Mouse (Mus musculus) hindbrain, embryonic 12.5 days (tissue): ENCODE measurements around the gene Keap1. TPM values are rescaled to one million over a fixed set of nuclear protein-coding genes. Genes with fewer than 3 reads are reported as not detected.
A peak's percentile ranks its signal among the peaks of the same experiment; 100 is the strongest.

Experiments used
- ATAC-seq: fragments of 200-750 bp; cut with Nextera tagmentation; 2 replicates; pipeline ENCODE4 v1.8.0; 2017; ENCODE audit warnings: moderate TSS enrichment; ENCODE audit not compliant: low FRiP score
- H3K27ac ChIP-seq: fragments of 300-500 bp; sonication (generic); 2 replicates; pipeline ENCODE4 v1.5.1; 2016; ENCODE audit warnings: mild to moderate bottlenecking
- H3K27me3 ChIP-seq: fragments of 300-500 bp; sonication (generic); 2 replicates; pipeline ENCODE4 v1.6.1; 2016; ENCODE audit warnings: mild to moderate bottlenecking
- H3K36me3 ChIP-seq: fragments of 300-500 bp; sonication (generic); 2 replicates; pipeline ENCODE4 v1.6.1; 2016; ENCODE audit warnings: mild to moderate bottlenecking
- H3K4me1 ChIP-seq: fragments of 300-500 bp; sonication (generic); 2 replicates; pipeline ENCODE4 v1.6.1; 2016
- H3K4me2 ChIP-seq: fragments of 300-500 bp; sonication (generic); replicated peaks from 2 replicates; pipeline ENCODE4 v1.6.1; 2016; ENCODE audit warnings: mild to moderate bottlenecking
- H3K4me3 ChIP-seq: fragments of 300-500 bp; sonication (generic); 2 replicates; pipeline ENCODE4 v1.5.1; 2016; ENCODE audit warnings: mild to moderate bottlenecking
- H3K9ac ChIP-seq: fragments of 300-500 bp; sonication (generic); 2 replicates; pipeline ENCODE4 v1.6.1; 2016; ENCODE audit warnings: mild to moderate bottlenecking, moderate library complexity
- H3K9me3 ChIP-seq: fragments of 300-500 bp; sonication (generic); replicated peaks from 2 replicates; pipeline ENCODE4 v1.6.1; 2016; ENCODE audit warnings: mild to moderate bottlenecking
- WGBS: fragments of 180-500 bp; shearing (Covaris S2); methylation state at CpG from one replicate; pipeline ENCODE4 v1.1.7; 2016; 5-methylcytosine and 5-hydroxymethylcytosine counted together
- polyA plus RNA-seq: library from polyadenylated mRNA; unstranded; fragments of >200 nt; fragmentation: Nextera tagmentation; extraction: Ambion mirVana; gene quantifications from 2 replicates; pipeline ENCODE4 v1.2.1, GENCODE M21; 2016

Gene Keap1
- polyA plus RNA-seq, 1 experiment from 2014 or later = 54.8 TPM

DNA sequence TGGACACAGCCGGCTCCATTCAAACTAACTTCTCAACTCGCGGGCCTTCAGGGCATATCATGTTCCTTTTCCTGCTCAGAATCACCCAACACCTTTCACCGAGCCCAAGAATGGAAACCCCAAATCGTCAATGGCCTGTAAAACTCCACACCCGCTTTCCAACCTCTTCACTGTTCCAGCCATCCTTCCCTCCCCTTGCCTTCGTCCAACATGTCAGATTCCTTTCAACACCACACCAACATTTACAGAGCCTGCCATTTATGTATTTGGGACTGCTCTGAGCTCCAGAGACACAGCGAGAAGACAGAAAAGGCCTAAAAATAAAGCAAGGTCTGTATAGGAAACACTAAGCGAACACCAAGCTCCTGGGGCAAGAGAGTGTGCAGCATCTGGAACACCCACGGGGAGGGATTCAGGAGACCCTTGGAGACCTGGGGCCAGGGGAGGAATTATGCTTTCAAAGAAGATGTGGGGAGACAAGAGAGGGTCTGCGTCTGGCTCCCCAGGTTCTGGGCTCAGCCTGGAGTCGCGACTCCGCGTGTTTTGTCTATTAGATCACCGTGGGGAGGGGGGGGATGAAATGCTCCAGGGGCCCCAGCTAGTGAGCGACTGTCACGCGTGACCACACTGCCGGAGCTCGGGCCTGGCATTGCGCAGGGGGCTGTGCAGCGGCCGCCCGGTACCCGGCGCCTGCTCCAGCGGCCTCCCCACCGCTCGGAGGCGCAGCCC lies 993 bp downstream of the Keap1 start:
- Histone ChIP-seq H3K4me1 (peaks cover 23% of the 10 kb centered on the region), H3K9ac (peak overlapping the region; percentile 98), H3K4me3 (peak overlapping the region; percentile 92), H3K27ac (peak overlapping the region; percentile 93), H3K9me3 (no peaks in the 10 kb centered on the region), H3K36me3 (peaks cover 23% of the 10 kb centered on the region), H3K27me3 (peaks cover 20% of the 10 kb centered on the region), H3K4me2 (peak overlapping the region; percentile 63)
- ATAC-seq = no peak; the same call in none of the 2 replicates
- 3% methylated on average over 31 of the region's 31 CpGs for WGBS

GRCm38 (mm10) chr9:21237368-21238003 lies 1.7 kb downstream of the Keap1 start:
- H3K27me3 ChIP-seq = peaks cover 13% of the 10 kb centered on the region
- ATAC-seq = peak; percentile 30; the same call in 1 of the 2 replicates
- H3K4me3 ChIP-seq = peak overlapping the region; percentile 92
- peaks cover 30% of the 10 kb centered on the region for H3K36me3 ChIP-seq
- H3K4me1 ChIP-seq = peaks cover 23% of the 10 kb centered on the region
- no peaks in the 10 kb centered on the region for H3K9me3 ChIP-seq
- WGBS = 16% methylated on average over 19 of the region's 19 CpGs
- peak overlapping the region; percentile 98 for H3K9ac ChIP-seq
- H3K27ac ChIP-seq = peak overlapping the region; percentile 93
- peak overlapping the region; percentile 63 for H3K4me2 ChIP-seq

- H3K9ac ChIP-seq = peak overlapping the region; percentile 98; the same call in 1 of the 2 replicates
- H3K9me3 ChIP-seq = no peaks in the 10 kb centered on the region
- peak overlapping the region; percentile 92; the same call in 1 of the 2 replicates for H3K4me3 ChIP-seq
- H3K27me3 ChIP-seq = peaks cover 8% of the 10 kb centered on the region
- peak overlapping the region; percentile 93 for H3K27ac ChIP-seq
- H3K36me3 ChIP-seq = peaks cover 32% of the 10 kb centered on the region
- no peak for ATAC-seq
- 81% methylated on average over 25 of the region's 25 CpGs for WGBS
- peaks cover 23% of the 10 kb centered on the region for H3K4me1 ChIP-seq
- peak overlapping the region; percentile 63 for H3K4me2 ChIP-seq
Measured at GRCm38 (mm10) chr9:21236991-21237367, 2.2 kb downstream of the Keap1 start.

- no peak overlapping the region for H3K4me3 ChIP-seq
- 87% methylated on average over 4 of the region's 4 CpGs for WGBS
- no peaks in the 10 kb centered on the region for H3K27me3 ChIP-seq
- no peak for ATAC-seq
- H3K9me3 ChIP-seq = no peaks in the 10 kb centered on the region
- peaks cover 23% of the 10 kb centered on the region for H3K4me1 ChIP-seq
- H3K9ac ChIP-seq = no peak overlapping the region
- no peak overlapping the region for H3K27ac ChIP-seq
- peaks cover 46% of the 10 kb centered on the region for H3K36me3 ChIP-seq
- no peak overlapping the region for H3K4me2 ChIP-seq
Measured at GRCm38 (mm10) chr9:21235341-21235740, 3.8 kb downstream of the Keap1 start.

GRCm38 (mm10) chr9:21233805-21234204 lies 5.4 kb downstream of the Keap1 start:
- Histone ChIP-seq H3K9ac (no peak overlapping the region), H3K27ac (no peak overlapping the region), H3K9me3 (no peaks in the 10 kb centered on the region), H3K4me2 (no peak overlapping the region), H3K4me3 (no peak overlapping the region), H3K4me1 (peaks cover 17% of the 10 kb centered on the region), H3K36me3 (peaks cover 61% of the 10 kb centered on the region), H3K27me3 (no peaks in the 10 kb centered on the region)
- ATAC-seq = no peak
- WGBS = 70% methylated on average over 28 of the region's 28 CpGs

DNA sequence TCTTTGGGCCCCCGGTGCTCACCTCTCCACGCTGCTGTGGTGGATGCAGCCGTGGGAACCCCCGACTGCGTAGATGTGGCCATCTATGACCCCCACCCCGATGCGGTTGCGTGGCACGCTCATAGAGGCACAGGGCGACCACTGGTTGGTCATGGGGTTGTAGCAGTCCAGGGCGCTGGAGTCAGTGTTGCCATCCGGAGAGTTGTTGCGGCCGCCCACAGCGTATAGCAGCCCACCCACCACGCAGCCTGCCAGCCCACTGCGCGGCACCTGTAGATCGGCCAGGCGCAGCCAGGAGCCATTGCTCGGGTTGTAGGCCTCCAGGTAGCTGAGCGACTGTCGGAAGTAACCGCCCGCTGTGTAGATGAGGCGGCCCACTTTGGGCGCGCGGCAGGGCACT lies 5.8 kb downstream of the Keap1 start:
- H3K27ac ChIP-seq = no peak overlapping the region
- H3K4me3 ChIP-seq = no peak overlapping the region
- no peak overlapping the region for H3K9ac ChIP-seq
- ATAC-seq = no peak
- no peaks in the 10 kb centered on the region for H3K9me3 ChIP-seq
- peaks cover 17% of the 10 kb centered on the region for H3K4me1 ChIP-seq
- 87% methylated on average over 29 of the region's 29 CpGs for WGBS
- peaks cover 62% of the 10 kb centered on the region for H3K36me3 ChIP-seq
- no peak overlapping the region for H3K4me2 ChIP-seq
- H3K27me3 ChIP-seq = no peaks in the 10 kb centered on the region

GRCm38 (mm10) chr9:21232867-21233266 lies 6.3 kb downstream of the Keap1 start:
- Histone ChIP-seq H3K36me3 (peaks cover 62% of the 10 kb centered on the region), H3K4me1 (peaks cover 16% of the 10 kb centered on the region), H3K27me3 (no peaks in the 10 kb centered on the region), H3K9ac (no peak overlapping the region), H3K27ac (no peak overlapping the region), H3K4me2 (no peak overlapping the region), H3K9me3 (no peaks in the 10 kb centered on the region), H3K4me3 (no peak overlapping the region)
- 88% methylated on average over 5 of the region's 5 CpGs for WGBS
- no peak for ATAC-seq

DNA sequence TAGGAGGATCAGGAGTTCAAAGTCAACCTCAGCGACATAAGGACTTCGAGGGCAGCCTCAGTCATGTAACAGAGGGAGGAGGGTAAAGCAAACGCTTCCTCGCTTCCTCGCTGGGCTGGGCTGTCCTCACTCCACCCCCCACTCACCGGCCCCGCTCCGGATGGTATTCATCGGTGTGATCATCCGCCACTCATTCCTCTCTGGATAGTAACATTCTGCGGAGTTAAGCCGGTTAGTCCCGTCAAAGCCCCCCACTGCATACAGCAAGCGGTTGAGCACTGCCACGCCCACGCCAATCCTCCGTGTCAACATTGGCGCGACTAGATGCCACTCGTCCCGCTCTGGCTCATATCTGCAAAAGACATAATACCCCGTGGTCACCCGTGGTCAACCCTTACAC lies 7.6 kb downstream of the Keap1 start:
- no peak overlapping the region for H3K4me3 ChIP-seq
- ATAC-seq = no peak
- WGBS = 50% methylated on average over 23 of the region's 23 CpGs
- H3K4me2 ChIP-seq = no peak overlapping the region
- no peak overlapping the region for H3K9ac ChIP-seq
- no peak overlapping the region for H3K27ac ChIP-seq
- H3K9me3 ChIP-seq = no peaks in the 10 kb centered on the region
- peaks cover 62% of the 10 kb centered on the region for H3K36me3 ChIP-seq
- H3K27me3 ChIP-seq = peaks cover 4% of the 10 kb centered on the region; the same call in 1 of the 2 replicates
- peaks cover 8% of the 10 kb centered on the region for H3K4me1 ChIP-seq

GRCm38 (mm10) chr9:21227342-21227741 lies 11.8 kb downstream of the Keap1 start:
- H3K9me3 ChIP-seq = no peaks in the 10 kb centered on the region; the same call in 1 of the 2 replicates
- peaks cover 31% of the 10 kb centered on the region for H3K36me3 ChIP-seq
- no peak overlapping the region; the same call in 1 of the 2 replicates for H3K9ac ChIP-seq
- WGBS = 13% methylated on average over 16 of the region's 16 CpGs
- no peak overlapping the region for H3K27ac ChIP-seq
- peaks cover 13% of the 10 kb centered on the region for H3K4me1 ChIP-seq
- ATAC-seq = peak; percentile 43; the same call in 1 of the 2 replicates
- H3K4me3 ChIP-seq = peak overlapping the region; percentile 20
- peak overlapping the region; percentile 40 for H3K4me2 ChIP-seq
- H3K27me3 ChIP-seq = peaks cover 9% of the 10 kb centered on the region; the same call in 1 of the 2 replicates

DNA sequence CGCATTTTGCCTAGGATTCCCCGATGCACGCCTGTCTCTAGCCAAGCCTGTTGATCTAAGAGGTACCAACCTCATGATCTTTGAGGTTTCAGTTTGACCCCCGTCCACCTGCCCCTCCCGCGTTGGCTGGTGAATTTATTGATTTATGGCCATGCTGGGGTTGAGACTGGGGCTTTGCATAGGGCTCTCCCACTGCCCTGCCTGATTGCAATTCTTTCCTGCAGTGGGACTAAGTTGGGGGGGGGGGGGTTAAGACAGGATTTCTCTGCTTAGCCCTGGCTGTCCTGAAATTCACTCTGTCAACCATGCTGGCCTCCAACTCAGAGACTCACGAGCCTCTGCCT lies 13.8 kb downstream of the Keap1 start:
- Histone ChIP-seq H3K4me1 (peaks cover 20% of the 10 kb centered on the region), H3K27me3 (peaks cover 9% of the 10 kb centered on the region; the same call in 1 of the 2 replicates), H3K4me2 (peak overlapping the region; percentile 40), H3K27ac (no peak overlapping the region), H3K4me3 (peak overlapping the region; percentile 17), H3K9ac (no peak overlapping the region), H3K36me3 (peaks cover 17% of the 10 kb centered on the region), H3K9me3 (no peaks in the 10 kb centered on the region; the same call in 1 of the 2 replicates)
- no peak for ATAC-seq
- 12% methylated on average over 7 of the region's 7 CpGs for WGBS

GRCm38 (mm10) chr9:21224576-21225414 lies 14.4 kb downstream of the Keap1 start:
- Histone ChIP-seq H3K9ac (no peak overlapping the region), H3K4me2 (peak overlapping the region; percentile 40), H3K36me3 (peaks cover 11% of the 10 kb centered on the region), H3K27me3 (peaks cover 9% of the 10 kb centered on the region; the same call in 1 of the 2 replicates), H3K4me1 (peaks cover 20% of the 10 kb centered on the region), H3K9me3 (no peaks in the 10 kb centered on the region; the same call in 1 of the 2 replicates), H3K27ac (no peak overlapping the region), H3K4me3 (peak overlapping the region; percentile 17)
- no peak for ATAC-seq
- WGBS = 25% methylated on average over 26 of the region's 26 CpGs

DNA sequence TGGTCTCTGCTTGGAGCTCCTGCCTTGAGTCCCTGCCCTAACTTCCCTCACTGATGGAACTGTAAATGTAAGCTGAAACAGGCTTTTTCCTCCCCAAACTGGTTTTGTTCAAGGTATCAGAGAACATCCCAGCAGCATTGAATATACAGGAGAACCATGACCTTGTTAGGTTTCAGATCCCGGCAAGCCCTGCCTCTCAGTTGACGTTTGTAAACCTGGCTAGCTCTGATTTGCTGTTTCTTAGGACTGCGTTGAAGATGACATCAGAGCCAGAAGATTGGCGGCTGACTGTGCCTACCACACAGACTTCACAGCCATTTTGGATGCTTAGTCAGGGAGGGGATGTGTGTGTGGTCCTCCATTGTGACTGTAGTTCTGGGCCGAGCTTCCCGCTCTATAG lies 15.3 kb downstream of the Keap1 start:
- Histone ChIP-seq H3K27me3 (peaks cover 9% of the 10 kb centered on the region; the same call in 1 of the 2 replicates), H3K4me2 (no peak overlapping the region), H3K9ac (no peak overlapping the region), H3K4me3 (no peak overlapping the region), H3K27ac (no peak overlapping the region), H3K4me1 (peaks cover 20% of the 10 kb centered on the region), H3K9me3 (no peaks in the 10 kb centered on the region; the same call in 1 of the 2 replicates), H3K36me3 (peaks cover 3% of the 10 kb centered on the region; the same call in 1 of the 2 replicates)
- no peak for ATAC-seq
- 88% methylated on average over 6 of the region's 6 CpGs for WGBS
